ENCODE assay signal across 28 mouse cellular contexts in the genomic region with DNA sequence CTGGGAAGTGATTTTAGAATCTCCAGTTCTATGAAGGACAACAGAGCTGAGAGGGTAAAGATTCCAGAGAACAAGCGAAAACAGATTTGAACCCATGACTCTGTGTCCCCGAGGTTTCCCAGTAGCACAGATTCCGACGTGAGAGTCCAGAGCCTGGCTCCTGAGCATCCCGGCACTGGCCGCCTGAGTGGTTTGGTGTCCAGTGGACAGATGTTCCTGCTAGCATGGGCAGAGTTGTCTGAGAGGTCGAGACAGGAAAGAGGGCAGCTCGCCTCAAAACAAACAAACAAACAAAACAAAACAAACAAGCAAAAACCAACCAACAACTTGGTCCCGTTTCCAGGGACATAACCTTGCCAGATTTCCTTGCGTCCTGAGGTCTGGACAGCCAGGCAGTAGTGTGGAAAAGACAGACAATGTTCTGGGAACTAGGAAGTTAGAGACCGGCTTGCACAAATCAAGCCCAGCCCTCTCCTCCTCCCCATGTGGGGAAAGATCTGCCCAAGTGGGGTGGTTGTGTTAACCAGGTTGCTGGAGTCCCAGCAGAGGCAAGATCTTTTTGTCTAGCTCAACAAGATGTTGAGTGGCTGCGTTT. TPM values are rescaled to one million over a fixed set of nuclear protein-coding genes. Genes with fewer than 3 reads are reported as not detected.
A peak's percentile ranks its signal among the peaks of the same experiment; 100 is the strongest.
DNase-seq lines count a peak whose midpoint lies in the region; ATAC-seq and TF ChIP-seq lines count a peak whose summit lies in the region.
"Had no signal": no experiment of that assay in that cellular context is flagged by ENCODE, and none has a peak within 500 bp of the region (broad histone marks: within the 10 kb centered on the region; RNA-seq: fewer than 3 reads in every experiment).

No protein-coding gene starts in this region.

- no peak overlapping the region for H3K4me2 ChIP-seq in hindbrain, embryonic 11.5 days (replicated peaks; ENCODE audit: low read depth, low read length)
- no peak overlapping the region for H3K4me2 ChIP-seq in hindbrain, postnatal 0 days (ENCODE audit: low read depth, low read length)
- no peak overlapping the region for H3K4me2 ChIP-seq in limb, embryonic 11.5 days (ENCODE audit: low read depth, severe bottlenecking)
- H3K4me2 ChIP-seq: forebrain, embryonic 12.5 days; hindbrain, embryonic 12.5 days; limb, embryonic 13.5 days; liver, embryonic 11.5 days; lung, embryonic 15.5 days; midbrain, embryonic 12.5 days; stomach, embryonic 15.5 days had no signal

- no peak for TF ChIP-seq CTCF in hindbrain, postnatal 0 days (IDR thresholded peaks at IDR 0.05; ENCODE audit: low read depth)

- DNase-seq in hindbrain, embryonic 11.5 days (ENCODE audit: low spot score) = peak; percentile 50
- DNase-seq in hindbrain, postnatal 0 days (ENCODE audit: low spot score) = no peak
- DNase-seq in retina, postnatal 1 day = peak; percentile 2
- no peak for DNase-seq in retina, embryonic 14.5 days (ENCODE audit: low spot score)
- DNase-seq in limb, embryonic 11.5 days (ENCODE audit: low spot score) = peak; percentile 49
- DNase-seq in right cerebral cortex, postnatal 36 days (ENCODE audit: low spot score in 2 of 2) = no peak
- DNase-seq: adrenal gland, postnatal 25 days; B cell, adult 2 months; cerebellum, adult 18-20 months; gastrocnemius, postnatal 14 days; heart, postnatal 14 days; kidney, adult 9 months; kidney, postnatal 10 days; layer of hippocampus, adult 9-11 months had no signal

- 3% methylated on average over 12 of the region's 12 CpGs for WGBS in hindbrain, embryonic 11.5 days
- 2% methylated on average over 12 of the region's 12 CpGs for WGBS in hindbrain, postnatal 0 days
- WGBS in limb, embryonic 11.5 days = under 1% methylated on average over 12 of the region's 12 CpGs

- H3K9ac ChIP-seq in hindbrain, embryonic 11.5 days (ENCODE audit: low read depth, low read length) = no peak overlapping the region
- H3K9ac ChIP-seq in hindbrain, postnatal 0 days (replicated peaks; ENCODE audit: low read length) = no peak overlapping the region
- no peak overlapping the region for H3K9ac ChIP-seq in limb, embryonic 11.5 days (ENCODE audit: low read length)
- H3K9ac ChIP-seq: forebrain, embryonic 12.5 days; hindbrain, embryonic 12.5 days; limb, embryonic 13.5 days; lung, embryonic 15.5 days; midbrain, embryonic 12.5 days; stomach, embryonic 15.5 days had no signal

- H3K9me3 ChIP-seq in hindbrain, embryonic 11.5 days (ENCODE audit: control insufficient read depth, low read length) = no peaks in the 10 kb centered on the region
- H3K9me3 ChIP-seq in hindbrain, postnatal 0 days (ENCODE audit: low read length) = no peaks in the 10 kb centered on the region
- H3K9me3 ChIP-seq in limb, embryonic 11.5 days (ENCODE audit: control insufficient read depth, low read length) = no peaks in the 10 kb centered on the region
- H3K9me3 ChIP-seq: forebrain, embryonic 12.5 days; hindbrain, embryonic 12.5 days; lung, embryonic 15.5 days; midbrain, embryonic 12.5 days; stomach, embryonic 15.5 days had no signal

- no peak for ATAC-seq in hindbrain, embryonic 11.5 days (ENCODE audit: low FRiP score)
- ATAC-seq in hindbrain, postnatal 0 days = no peak
- ATAC-seq in limb, embryonic 11.5 days (ENCODE audit: insufficient number of reproducible peaks, low FRiP score, low TSS enrichment, low read depth) = no peak

- no peak overlapping the region for H3K4me3 ChIP-seq in hindbrain, embryonic 11.5 days (ENCODE audit: low read depth, low read length)
- no peak overlapping the region for H3K4me3 ChIP-seq in hindbrain, postnatal 0 days (ENCODE audit: low read length)
- no peak overlapping the region for H3K4me3 ChIP-seq in limb, embryonic 11.5 days (ENCODE audit: low read depth, low read length)
- H3K4me3 ChIP-seq: erythroblast, embryonic 14.5 days; forebrain, embryonic 12.5 days; hindbrain, embryonic 12.5 days; limb, embryonic 13.5 days; lung, embryonic 15.5 days; midbrain, embryonic 12.5 days; stomach, embryonic 15.5 days had no signal

- no peak overlapping the region for H3K27ac ChIP-seq in hindbrain, embryonic 11.5 days (ENCODE audit: low read depth, low read length)
- H3K27ac ChIP-seq in hindbrain, postnatal 0 days = no peak overlapping the region
- no peak overlapping the region for H3K27ac ChIP-seq in limb, embryonic 11.5 days (replicated peaks; ENCODE audit: low read depth, low read length)
- H3K27ac ChIP-seq: forebrain, embryonic 12.5 days; hindbrain, embryonic 12.5 days; limb, embryonic 13.5 days; lung, embryonic 15.5 days; midbrain, embryonic 12.5 days; stomach, embryonic 15.5 days had no signal

- H3K36me3 ChIP-seq in hindbrain, embryonic 11.5 days (ENCODE audit: control insufficient read depth, insufficient read depth, low read length) = no peaks in the 10 kb centered on the region
- H3K36me3 ChIP-seq in hindbrain, postnatal 0 days (ENCODE audit: insufficient read depth, low read length) = no peaks in the 10 kb centered on the region
- no peaks in the 10 kb centered on the region for H3K36me3 ChIP-seq in limb, embryonic 11.5 days (ENCODE audit: control insufficient read depth, insufficient read depth, low read length)
- H3K36me3 ChIP-seq: forebrain, embryonic 12.5 days; hindbrain, embryonic 12.5 days; limb, embryonic 13.5 days; lung, embryonic 15.5 days; midbrain, embryonic 12.5 days; stomach, embryonic 15.5 days had no signal

- H3K27me3 ChIP-seq in hindbrain, embryonic 11.5 days (ENCODE audit: control insufficient read depth, insufficient read depth, low read length) = peaks cover 99% of the 10 kb centered on the region
- H3K27me3 ChIP-seq in hindbrain, postnatal 0 days (ENCODE audit: insufficient read depth, low read length) = peaks cover 97% of the 10 kb centered on the region
- H3K27me3 ChIP-seq in limb, embryonic 11.5 days (ENCODE audit: control insufficient read depth, insufficient read depth, low read length) = peaks cover 97% of the 10 kb centered on the region

- H3K4me1 ChIP-seq in hindbrain, embryonic 11.5 days (replicated peaks; ENCODE audit: control insufficient read depth, insufficient read depth, low read length) = 0 out of 2 replicates have a peak, but pooled peaks cover 3% of the 10 kb centered on the region
- H3K4me1 ChIP-seq in hindbrain, postnatal 0 days (ENCODE audit: insufficient read depth, low read length) = no peaks in the 10 kb centered on the region
- H3K4me1 ChIP-seq in limb, embryonic 11.5 days (ENCODE audit: control insufficient read depth, insufficient read depth, low read length) = peaks cover 3% of the 10 kb centered on the region; the same call in 1 of the 2 replicates

RNA-seq across cellular contexts. Expression of a gene that starts 10.0 kb away (rescaled TPM):
- 0.20 and 0.38 TPM in 2 replicates for polyA plus RNA-seq in hindbrain, embryonic 11.5 days (2014; fragmentation: Nextera tagmentation; extraction: Ambion mirVana)
- not detected in 2 replicates for total RNA-seq in hindbrain, postnatal 0 days (2014; rRNA removed)
- polyA plus RNA-seq in hindbrain, postnatal 0 days (2015; fragmentation: Nextera tagmentation; extraction: Ambion mirVana) = not detected in 2 replicates
- polyA plus RNA-seq in limb, embryonic 11.5 days (2014; fragmentation: Nextera tagmentation; extraction: Ambion mirVana) = not detected in 2 replicates
- total RNA-seq: adrenal gland, adult 18-20 months; adrenal gland, postnatal 25 days; gastrocnemius, postnatal 14 days; granulocyte monocyte progenitor cell, adult 5-6 weeks; heart, postnatal 14 days; left cerebral cortex, postnatal 10 days; monocyte, adult 5-6 weeks had no signal
- polyA plus RNA-seq: cortical plate, adult 2 months; erythroblast, embryonic 14.5 days; heart, embryonic 14.5 days; limb, embryonic 13.5 days; lung, embryonic 15.5 days had no signal

Comparison
In these comparisons a context has a peak if more than half of its experiments do, and no peak if none do; other contexts are left out.
1. DNase-seq: peak in hindbrain, embryonic 11.5 days (single experiment), retina, postnatal 1 day (single experiment) and limb, embryonic 11.5 days (single experiment); none in hindbrain, postnatal 0 days (single experiment), retina, embryonic 14.5 days (single experiment) and right cerebral cortex, postnatal 36 days (0 of 2).